Mouse (Mus musculus): ENCODE measurements at regions not wholly inside any gene's neighbourhood (a gene's known extent, or its start where the extent isn't known, plus 50 kb on each side); places are given as distances from the start of the nearest gene placed in this dataset.

DNA sequence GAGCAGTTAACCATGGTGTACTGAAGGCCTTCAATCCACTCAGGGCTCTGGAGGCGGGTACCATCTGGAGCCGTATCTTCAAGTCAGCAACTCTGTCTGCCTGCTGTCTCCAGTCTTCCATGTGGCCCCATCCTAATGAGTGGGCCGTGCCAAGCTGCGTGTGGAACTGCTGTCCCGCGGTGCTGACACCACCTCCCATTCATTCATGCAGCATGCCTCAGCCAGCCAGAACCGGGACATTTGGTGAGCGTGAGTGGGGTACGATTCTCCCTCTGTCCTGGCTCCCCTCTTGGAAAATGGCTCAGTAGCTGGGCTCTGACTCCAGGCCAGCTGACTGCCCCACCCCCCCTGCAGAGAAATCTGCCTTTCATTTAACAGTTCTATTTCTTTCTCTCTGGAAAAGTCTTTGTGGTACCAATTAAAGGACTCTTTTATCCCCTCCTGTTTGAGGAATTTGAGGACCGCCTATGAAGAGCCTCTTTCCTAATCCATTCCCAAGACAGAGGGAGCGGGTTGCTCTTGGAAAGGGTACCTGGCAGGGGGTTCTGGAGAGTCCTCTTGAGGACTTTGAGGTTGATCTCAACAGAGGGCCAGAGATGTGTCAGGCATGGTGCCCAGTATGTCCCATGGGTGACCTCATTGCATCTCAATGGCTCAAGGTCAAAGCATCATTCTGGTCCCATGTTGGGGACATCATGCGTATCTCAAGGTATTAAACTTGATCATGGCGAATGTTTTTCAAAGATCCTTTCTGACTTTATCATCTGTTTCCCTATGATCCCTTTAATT lies 55.5 kb upstream of the Brd7 start:
- WGBS = 62% methylated on average over 13 of the region's 13 CpGs
- H3K36me3 ChIP-seq (ENCODE audit: insufficient read depth, low read length) = no peaks in the 10 kb centered on the region
- H3K9me3 ChIP-seq (ENCODE audit: low read length) = no peaks in the 10 kb centered on the region
- no peaks in the 10 kb centered on the region for H3K4me1 ChIP-seq (ENCODE audit: insufficient read depth, low read length)
- ATAC-seq (ENCODE audit: low FRiP score, low TSS enrichment) = no peak
- no peak overlapping the region for H3K9ac ChIP-seq (replicated peaks; ENCODE audit: low read length)
- no peak overlapping the region for H3K4me3 ChIP-seq (ENCODE audit: low read length)
- no peak overlapping the region for H3K27ac ChIP-seq (ENCODE audit: low read length)
- no peak overlapping the region for H3K4me2 ChIP-seq (replicated peaks; ENCODE audit: low read depth, low read length)
- no peaks in the 10 kb centered on the region for H3K27me3 ChIP-seq (ENCODE audit: insufficient read depth, low read length)

DNA sequence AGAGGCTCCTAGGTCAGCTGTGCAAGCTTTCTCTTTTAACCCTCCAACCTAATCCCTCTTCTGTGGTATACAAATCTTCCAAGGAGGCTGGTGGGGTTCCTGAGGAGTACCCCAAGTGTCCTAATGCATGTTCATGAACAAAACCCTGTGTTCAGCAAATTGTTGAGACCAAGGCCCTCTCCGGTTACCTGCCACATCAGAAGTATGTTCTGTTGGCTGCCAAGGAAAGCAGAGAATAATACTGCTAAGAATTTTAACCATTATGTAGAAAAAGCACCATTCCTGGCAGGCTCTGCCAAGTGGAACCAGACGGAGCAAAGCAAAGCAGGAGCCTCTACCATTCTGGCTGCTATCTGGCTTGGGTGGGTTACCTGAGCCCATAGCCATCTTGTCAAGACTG lies 61.3 kb upstream of the Brd7 start:
- no peak overlapping the region for H3K4me2 ChIP-seq (replicated peaks; ENCODE audit: low read depth, low read length)
- no peaks in the 10 kb centered on the region for H3K4me1 ChIP-seq (ENCODE audit: insufficient read depth, low read length)
- ATAC-seq (ENCODE audit: low FRiP score, low TSS enrichment) = no peak
- WGBS = 82% methylated on average over 2 of the region's 2 CpGs
- no peaks in the 10 kb centered on the region for H3K36me3 ChIP-seq (ENCODE audit: insufficient read depth, low read length)
- no peak overlapping the region for H3K9ac ChIP-seq (replicated peaks; ENCODE audit: low read length)
- no peaks in the 10 kb centered on the region for H3K9me3 ChIP-seq (ENCODE audit: low read length)
- no peak overlapping the region for H3K4me3 ChIP-seq (ENCODE audit: low read length)
- no peak overlapping the region for H3K27ac ChIP-seq (ENCODE audit: low read length)
- H3K27me3 ChIP-seq (ENCODE audit: insufficient read depth, low read length) = no peaks in the 10 kb centered on the region

GRCm38 (mm10) chr8:88428560-88428959 lies 66.6 kb upstream of the Brd7 start:
- Histone ChIP-seq H3K36me3 (ENCODE audit: insufficient read depth, low read length) (no peaks in the 10 kb centered on the region), H3K27me3 (ENCODE audit: insufficient read depth, low read length) (no peaks in the 10 kb centered on the region), H3K4me3 (ENCODE audit: low read length) (no peak overlapping the region), H3K9ac (replicated peaks; ENCODE audit: low read length) (no peak overlapping the region), H3K27ac (ENCODE audit: low read length) (no peak overlapping the region), H3K4me1 (ENCODE audit: insufficient read depth, low read length) (no peaks in the 10 kb centered on the region), H3K9me3 (ENCODE audit: low read length) (no peaks in the 10 kb centered on the region), H3K4me2 (replicated peaks; ENCODE audit: low read depth, low read length) (no peak overlapping the region)
- no peak for ATAC-seq (ENCODE audit: low FRiP score, low TSS enrichment)
- WGBS = 70% methylated on average over 5 of the region's 5 CpGs

- no peak overlapping the region for H3K9ac ChIP-seq (replicated peaks; ENCODE audit: low read length)
- no peaks in the 10 kb centered on the region for H3K36me3 ChIP-seq (ENCODE audit: insufficient read depth, low read length)
- no peak overlapping the region for H3K27ac ChIP-seq (ENCODE audit: low read length)
- no peaks in the 10 kb centered on the region for H3K27me3 ChIP-seq (ENCODE audit: insufficient read depth, low read length)
- ATAC-seq (ENCODE audit: low FRiP score, low TSS enrichment) = no peak
- H3K4me3 ChIP-seq (ENCODE audit: low read length) = no peak overlapping the region
- H3K4me1 ChIP-seq (ENCODE audit: insufficient read depth, low read length) = no peaks in the 10 kb centered on the region
- WGBS = 17% methylated on average over 6 of the region's 6 CpGs
- H3K4me2 ChIP-seq (replicated peaks; ENCODE audit: low read depth, low read length) = no peak overlapping the region
- no peaks in the 10 kb centered on the region for H3K9me3 ChIP-seq (ENCODE audit: low read length)
Measured at GRCm38 (mm10) chr8:88431389-88431788, 69.4 kb upstream of the Brd7 start.

DNA sequence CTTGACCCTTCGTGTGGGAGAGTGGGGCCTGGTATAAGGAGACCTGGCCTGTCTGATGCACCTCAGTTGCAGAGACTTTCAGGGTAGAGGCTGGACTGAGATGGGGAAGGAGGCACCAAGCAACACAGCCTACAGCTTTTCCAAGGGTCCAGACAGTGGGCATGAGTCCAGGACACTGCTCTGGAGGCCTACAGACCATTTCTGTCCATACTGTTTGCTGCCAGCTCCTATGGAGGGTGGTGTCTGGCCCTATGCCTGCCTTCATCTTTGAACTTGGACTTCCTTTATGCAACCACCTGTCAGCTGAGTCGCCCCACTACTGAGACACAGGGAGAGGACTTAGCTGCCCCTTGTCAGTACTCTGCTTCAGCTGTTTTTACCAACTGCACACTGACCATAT lies 73.7 kb upstream of the Brd7 start:
- H3K36me3 ChIP-seq (ENCODE audit: insufficient read depth, low read length) = no peaks in the 10 kb centered on the region
- H3K9ac ChIP-seq (replicated peaks; ENCODE audit: low read length) = no peak overlapping the region

GRCm38 (mm10) chr8:88440219-88440618 lies 78.2 kb upstream of the Brd7 start:
- no peak overlapping the region for H3K9ac ChIP-seq (replicated peaks; ENCODE audit: low read length)
- H3K4me2 ChIP-seq (replicated peaks; ENCODE audit: low read depth, low read length) = no peak overlapping the region
- no peak for ATAC-seq (ENCODE audit: low FRiP score, low TSS enrichment)
- H3K36me3 ChIP-seq (ENCODE audit: insufficient read depth, low read length) = no peaks in the 10 kb centered on the region
- no peaks in the 10 kb centered on the region for H3K4me1 ChIP-seq (ENCODE audit: insufficient read depth, low read length)
- no peak overlapping the region for H3K27ac ChIP-seq (ENCODE audit: low read length)
- 61% methylated on average over 15 of the region's 15 CpGs for WGBS
- H3K27me3 ChIP-seq (ENCODE audit: insufficient read depth, low read length) = peaks cover 5% of the 10 kb centered on the region; the same call in 1 of the 2 replicates
- H3K4me3 ChIP-seq (ENCODE audit: low read length) = no peak overlapping the region
- H3K9me3 ChIP-seq (ENCODE audit: low read length) = peaks cover 3% of the 10 kb centered on the region; the same call in 1 of the 2 replicates

More for the DNA sequence above, 73.7 kb upstream of the Brd7 start:
- H3K27me3 ChIP-seq (ENCODE audit: insufficient read depth, low read length) = peaks cover 5% of the 10 kb centered on the region; the same call in 1 of the 2 replicates
- no peak overlapping the region for H3K4me2 ChIP-seq (replicated peaks; ENCODE audit: low read depth, low read length)
- H3K4me1 ChIP-seq (ENCODE audit: insufficient read depth, low read length) = no peaks in the 10 kb centered on the region
- H3K27ac ChIP-seq (ENCODE audit: low read length) = no peak overlapping the region
- 88% methylated on average over 2 of the region's 2 CpGs for WGBS
- H3K4me3 ChIP-seq (ENCODE audit: low read length) = no peak overlapping the region
- peaks cover 3% of the 10 kb centered on the region; the same call in 1 of the 2 replicates for H3K9me3 ChIP-seq (ENCODE audit: low read length)
- no peak for ATAC-seq (ENCODE audit: low FRiP score, low TSS enrichment)

DNA sequence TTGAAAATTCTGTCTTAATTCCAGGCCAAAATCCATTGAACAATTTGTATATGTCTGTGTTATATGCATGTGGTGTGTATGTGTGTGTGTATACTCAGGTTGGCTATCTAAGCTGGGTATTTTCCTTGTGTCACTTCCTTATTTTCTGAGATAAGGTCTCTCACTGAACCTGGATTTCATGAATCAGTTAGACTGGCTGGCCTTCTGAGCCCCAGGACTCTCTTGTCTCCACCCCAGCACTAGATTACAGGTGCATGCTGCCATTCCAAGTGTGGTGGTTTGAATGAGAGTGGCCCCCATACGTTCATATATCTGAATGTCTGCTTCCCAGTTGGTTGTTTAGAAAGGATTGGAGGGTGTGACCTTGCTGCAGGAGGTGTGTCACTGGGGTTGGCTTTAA lies 77.8 kb upstream of the Nkd1 start:
- H3K4me2 ChIP-seq (replicated peaks; ENCODE audit: low read depth, low read length) = no peak overlapping the region

DNA sequence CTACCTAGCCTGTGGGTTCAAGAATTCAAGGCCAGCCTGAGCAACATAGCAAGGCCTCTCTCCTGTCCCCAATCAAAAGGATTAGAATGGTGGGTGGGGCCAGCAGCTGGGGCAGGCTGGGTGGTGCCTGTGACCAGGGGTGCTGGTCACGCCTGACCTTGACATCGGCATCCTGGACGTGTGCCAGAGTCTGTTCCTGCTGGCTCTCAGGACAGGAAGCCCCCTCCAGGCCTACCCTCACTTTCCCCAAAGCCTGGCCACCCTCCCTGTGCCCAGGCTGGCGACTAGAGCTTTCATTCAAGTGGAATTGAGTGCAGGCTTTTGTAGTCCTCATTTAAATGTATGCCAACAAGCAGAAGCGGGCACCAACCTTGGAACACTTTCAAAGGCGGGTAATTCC lies 73.7 kb upstream of the Nkd1 start:
- H3K27me3 ChIP-seq (ENCODE audit: insufficient read depth, low read length) = peaks cover 13% of the 10 kb centered on the region
- H3K27ac ChIP-seq (ENCODE audit: low read length) = no peak overlapping the region
- no peak overlapping the region for H3K4me3 ChIP-seq (ENCODE audit: low read length)
- no peaks in the 10 kb centered on the region for H3K36me3 ChIP-seq (ENCODE audit: insufficient read depth, low read length)
- H3K9me3 ChIP-seq (ENCODE audit: low read length) = no peaks in the 10 kb centered on the region
- WGBS = 46% methylated on average over 6 of the region's 6 CpGs
- H3K4me2 ChIP-seq (replicated peaks; ENCODE audit: low read depth, low read length) = no peak overlapping the region
- peaks cover 10% of the 10 kb centered on the region for H3K4me1 ChIP-seq (ENCODE audit: insufficient read depth, low read length)
- no peak overlapping the region for H3K9ac ChIP-seq (replicated peaks; ENCODE audit: low read length)
- ATAC-seq (ENCODE audit: low FRiP score, low TSS enrichment) = no peak

More for the DNA sequence above, 77.8 kb upstream of the Nkd1 start:
- Histone ChIP-seq H3K36me3 (ENCODE audit: insufficient read depth, low read length) (no peaks in the 10 kb centered on the region), H3K4me3 (ENCODE audit: low read length) (no peak overlapping the region), H3K9ac (replicated peaks; ENCODE audit: low read length) (no peak overlapping the region), H3K27ac (ENCODE audit: low read length) (no peak overlapping the region), H3K9me3 (ENCODE audit: low read length) (no peaks in the 10 kb centered on the region), H3K27me3 (ENCODE audit: insufficient read depth, low read length) (peaks cover 1% of the 10 kb centered on the region; the same call in 1 of the 2 replicates), H3K4me1 (ENCODE audit: insufficient read depth, low read length) (no peaks in the 10 kb centered on the region)
- 47% methylated on average over 1 of the region's 1 CpGs for WGBS
- ATAC-seq (ENCODE audit: low FRiP score, low TSS enrichment) = no peak

DNA sequence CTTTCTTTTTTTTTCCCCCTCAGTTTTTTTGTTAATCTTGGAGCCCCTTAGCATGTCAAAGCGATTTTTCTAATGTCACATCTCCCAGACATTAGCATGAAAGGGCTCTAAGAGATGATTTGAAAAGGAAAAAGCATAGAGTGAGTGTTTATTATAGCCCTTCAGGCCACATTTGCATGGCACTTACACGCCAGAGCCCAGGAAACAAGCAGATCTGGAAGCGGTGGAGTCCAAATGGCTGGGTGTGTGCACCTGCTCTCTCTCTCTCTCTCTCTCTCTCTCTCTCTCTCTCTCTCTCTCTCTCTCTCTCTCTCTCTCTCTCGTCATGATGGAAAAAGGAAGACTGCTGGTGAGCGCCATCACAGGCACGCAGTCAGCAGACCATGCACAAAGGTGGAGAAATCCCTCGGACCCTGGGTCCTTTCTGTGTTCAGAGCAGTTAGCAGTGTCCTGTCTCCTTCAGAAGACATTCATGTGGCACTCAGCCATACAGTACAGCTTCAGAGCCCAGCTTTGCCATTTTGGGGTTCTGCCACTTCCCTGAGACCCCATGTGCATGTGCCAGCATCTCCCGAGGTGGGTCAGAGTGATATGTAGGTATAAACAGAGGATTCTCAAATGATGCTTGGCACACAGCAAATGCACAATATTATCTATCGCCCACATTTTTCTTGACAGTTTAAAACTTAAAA lies 73.2 kb upstream of the Nkd1 start:
- no peak overlapping the region for H3K4me3 ChIP-seq (ENCODE audit: low read length)
- H3K9ac ChIP-seq (replicated peaks; ENCODE audit: low read length) = no peak overlapping the region
- H3K4me1 ChIP-seq (ENCODE audit: insufficient read depth, low read length) = peaks cover 10% of the 10 kb centered on the region
- H3K4me2 ChIP-seq (replicated peaks; ENCODE audit: low read depth, low read length) = no peak overlapping the region
- 86% methylated on average over 8 of the region's 9 CpGs for WGBS
- peaks cover 19% of the 10 kb centered on the region for H3K27me3 ChIP-seq (ENCODE audit: insufficient read depth, low read length)
- H3K27ac ChIP-seq (ENCODE audit: low read length) = no peak overlapping the region
- no peak for ATAC-seq (ENCODE audit: low FRiP score, low TSS enrichment)
- no peaks in the 10 kb centered on the region for H3K36me3 ChIP-seq (ENCODE audit: insufficient read depth, low read length)
- no peaks in the 10 kb centered on the region for H3K9me3 ChIP-seq (ENCODE audit: low read length)

DNA sequence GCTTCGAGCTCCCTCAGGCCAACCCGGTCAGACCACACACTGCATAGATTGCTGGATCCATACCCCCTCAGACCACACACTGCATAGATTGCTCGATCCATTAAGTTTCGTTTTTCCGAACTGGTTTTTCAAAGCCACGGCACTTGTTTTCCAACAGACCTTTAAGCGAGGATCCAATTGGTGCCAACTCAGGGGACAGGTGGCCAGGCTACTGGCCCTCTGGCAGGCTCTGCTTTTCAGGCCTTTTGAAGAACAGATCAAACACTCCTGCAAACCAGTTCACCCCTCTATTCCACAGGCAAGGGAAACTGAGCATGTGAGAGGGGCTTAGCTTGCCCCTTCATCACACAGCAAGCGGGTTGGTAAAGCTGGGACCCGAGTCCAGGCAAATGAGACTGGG lies 72.2 kb upstream of the Nkd1 start:
- no peak for ATAC-seq (ENCODE audit: low FRiP score, low TSS enrichment)
- WGBS = 82% methylated on average over 9 of the region's 9 CpGs

More for the DNA sequence above, 72.2 kb upstream of the Nkd1 start:
- no peaks in the 10 kb centered on the region for H3K36me3 ChIP-seq (ENCODE audit: insufficient read depth, low read length)
- no peak overlapping the region for H3K9ac ChIP-seq (replicated peaks; ENCODE audit: low read length)
- peaks cover 15% of the 10 kb centered on the region for H3K4me1 ChIP-seq (ENCODE audit: insufficient read depth, low read length)
- H3K27me3 ChIP-seq (ENCODE audit: insufficient read depth, low read length) = peaks cover 26% of the 10 kb centered on the region
- no peak overlapping the region for H3K4me3 ChIP-seq (ENCODE audit: low read length)
- no peaks in the 10 kb centered on the region for H3K9me3 ChIP-seq (ENCODE audit: low read length)
- no peak overlapping the region for H3K27ac ChIP-seq (ENCODE audit: low read length)
- H3K4me2 ChIP-seq (replicated peaks; ENCODE audit: low read depth, low read length) = no peak overlapping the region

Data from kidney, embryonic 16.5 days (tissue).